Mouse (Mus musculus) MEL (cell line): ENCODE results near the gene Trmt6. TPM values are rescaled to one million over a fixed set of nuclear protein-coding genes. Genes with fewer than 3 reads are reported as not detected.
A peak's percentile ranks its signal among the peaks of the same experiment; 100 is the strongest.

Experiments used
- DNase-seq: peaks from one replicate; pipeline ENCODE4 v3.0.0; 2011; ENCODE audit warnings: low read depth, low spot score
- H3K27ac ChIP-seq: 2 replicates; pipeline ENCODE4 v1.5.1; 2012; ENCODE audit warnings: low read depth, mild to moderate bottlenecking, control low read depth, low read length, moderate library complexity; ENCODE audit not compliant: control insufficient read depth
- H3K27me3 ChIP-seq, 2 experiments: fragments of 150-350 bp in 1 of 2; sonication (generic) in 1 of 2; 2 replicates each; pipeline ENCODE4 v1.6.1; 2012; ENCODE audit warnings: low read length in 2 of 2, mild to moderate bottlenecking in 2 of 2, improper control_type of control experiment in 1 of 2, moderate library complexity in 1 of 2; ENCODE audit not compliant: insufficient read depth in 2 of 2, control insufficient read depth in 1 of 2
- H3K36me3 ChIP-seq, 2 experiments: 2 replicates each; pipeline ENCODE4 v1.6.1; 2012 to 2014; ENCODE audit warnings: low read length in 2 of 2, improper control_type of control experiment in 1 of 2, inconsistent platforms in 1 of 2, mild to moderate bottlenecking in 1 of 2; ENCODE audit not compliant: insufficient read depth in 2 of 2, control insufficient read depth in 1 of 2
- H3K4me1 ChIP-seq, 2 experiments: fragments of 150-350 bp in 1 of 2; sonication (generic) in 1 of 2; 2 replicates each; pipeline ENCODE4 v1.6.1; 2012; ENCODE audit warnings: low read length in 2 of 2, improper control_type of control experiment in 1 of 2, mild to moderate bottlenecking in 1 of 2; ENCODE audit not compliant: insufficient read depth in 2 of 2, control insufficient read depth in 1 of 2
- H3K4me3 ChIP-seq, 2 experiments: fragments of 150-350 bp in 1 of 2; sonication (generic) in 1 of 2; 2 replicates each; pipeline ENCODE4 v1.5.1; 2012; ENCODE audit warnings: low read depth in 2 of 2, low read length in 2 of 2, mild to moderate bottlenecking in 2 of 2, moderate library complexity in 2 of 2, control low read depth in 1 of 2, improper control_type of control experiment in 1 of 2; ENCODE audit not compliant: control insufficient read depth in 1 of 2, insufficient read depth in 1 of 2
- H3K79me2 ChIP-seq: 2 replicates; pipeline ENCODE4 v1.6.1; 2012; ENCODE audit warnings: mild to moderate bottlenecking, low read length, moderate library complexity; ENCODE audit not compliant: control insufficient read depth, poor library complexity, insufficient read depth
- H3K9ac ChIP-seq: 2 replicates; pipeline ENCODE4 v1.6.1; 2012; ENCODE audit warnings: low read depth, mild to moderate bottlenecking, control low read depth, low read length, moderate library complexity; ENCODE audit not compliant: control insufficient read depth, poor library complexity, severe bottlenecking
- H3K9me3 ChIP-seq: fragments of 150-350 bp; sonication (generic); replicated peaks from 2 replicates; pipeline ENCODE4 v1.6.1; 2012; ENCODE audit warnings: mild to moderate bottlenecking, low read length, improper control_type of control experiment, moderate library complexity; ENCODE audit not compliant: insufficient read depth
- CHD1 ChIP-seq: IDR thresholded peaks from 2 replicates; pipeline ENCODE4 v1.6.1; 2012; ENCODE audit warnings: low read depth, mild to moderate bottlenecking, inconsistent platforms, low read length, improper control_type of control experiment
- CHD2 ChIP-seq: IDR thresholded peaks from 2 replicates; pipeline ENCODE4 v1.6.1; 2011; ENCODE audit warnings: low read length, improper control_type of control experiment
- CTCF ChIP-seq, 3 experiments: IDR thresholded peaks in 2 of 3; conservative IDR thresholded peaks in 1 of 3; 2 replicates each; pipeline ENCODE4 v1.5.1; 2011 to 2012; ENCODE audit warnings: low read length in 3 of 3, low read depth in 2 of 3, mild to moderate bottlenecking in 2 of 3, improper control_type of control experiment in 1 of 3, inconsistent platforms in 1 of 3, mixed read lengths in 1 of 3, moderate library complexity in 1 of 3; ENCODE audit not compliant: control insufficient read depth in 1 of 3, insufficient read depth in 1 of 3, poor library complexity in 1 of 3, severe bottlenecking in 1 of 3
- ELF1 ChIP-seq: IDR thresholded peaks from 2 replicates; pipeline ENCODE4 v1.6.1; 2014; ENCODE audit warnings: low read depth, mild to moderate bottlenecking, inconsistent platforms, low read length, improper control_type of control experiment, moderate library complexity
- ETS1 ChIP-seq: IDR thresholded peaks from 2 replicates; pipeline ENCODE4 v1.6.1; 2012; ENCODE audit warnings: low read depth, mild to moderate bottlenecking, inconsistent platforms, low read length, improper control_type of control experiment, moderate library complexity
- GABPA ChIP-seq: IDR thresholded peaks from 2 replicates; pipeline ENCODE4 v1.6.1; 2012; ENCODE audit warnings: low read depth, mild to moderate bottlenecking, inconsistent platforms, low read length, improper control_type of control experiment, moderate library complexity
- GATA1 ChIP-seq: IDR thresholded peaks from 2 replicates; pipeline ENCODE4 v1.6.1; 2011; ENCODE audit warnings: low read depth, low read length, improper control_type of control experiment
- JUND ChIP-seq: IDR thresholded peaks from 2 replicates; pipeline ENCODE4 v1.6.1; 2011; ENCODE audit warnings: low read depth, mild to moderate bottlenecking, improper control_type of control experiment, low read length
- MAFK ChIP-seq: IDR thresholded peaks from 2 replicates; pipeline ENCODE4 v1.6.1; 2011; ENCODE audit warnings: low read depth, mild to moderate bottlenecking, low read length, improper control_type of control experiment, borderline replicate concordance
- MAZ ChIP-seq: IDR thresholded peaks from 2 replicates; pipeline ENCODE4 v1.6.1; 2012; ENCODE audit warnings: low read depth, mild to moderate bottlenecking, inconsistent platforms, low read length, improper control_type of control experiment
- MEF2A ChIP-seq: IDR thresholded peaks from 2 replicates; pipeline ENCODE4 v1.6.1; 2014; ENCODE audit warnings: low read depth, mild to moderate bottlenecking, inconsistent platforms, low read length, improper control_type of control experiment; ENCODE audit not compliant: poor library complexity, insufficient replicate concordance, severe bottlenecking; ENCODE audit errors: extremely low read depth
- MYC ChIP-seq: IDR thresholded peaks from 2 replicates; pipeline ENCODE4 v1.6.1; 2011; ENCODE audit warnings: low read depth, mild to moderate bottlenecking, low read length, improper control_type of control experiment, moderate library complexity
- NELFE ChIP-seq: IDR thresholded peaks from 2 replicates; pipeline ENCODE4 v1.6.1; 2011; ENCODE audit warnings: low read depth, low read length, improper control_type of control experiment
- NRF1 ChIP-seq: IDR thresholded peaks from 2 replicates; pipeline ENCODE4 v1.6.1; 2014; ENCODE audit warnings: low read depth, mild to moderate bottlenecking, inconsistent platforms, low read length, improper control_type of control experiment, moderate library complexity; ENCODE audit not compliant: poor library complexity, insufficient read depth, severe bottlenecking
- POLR2A ChIP-seq, 2 experiments: IDR thresholded peaks; 2 replicates each; pipeline ENCODE4 v1.6.1; 2011 to 2012; ENCODE audit warnings: low read length in 2 of 2, mild to moderate bottlenecking in 2 of 2, control low read depth in 1 of 2, improper control_type of control experiment in 1 of 2, low read depth in 1 of 2, moderate library complexity in 1 of 2; ENCODE audit not compliant: control insufficient read depth in 1 of 2, insufficient read depth in 1 of 2, poor library complexity in 1 of 2
- RAD21 ChIP-seq: IDR thresholded peaks from 2 replicates; pipeline ENCODE4 v1.6.1; 2011; ENCODE audit warnings: mild to moderate bottlenecking, low read depth, low read length, improper control_type of control experiment
- SIN3A ChIP-seq: IDR thresholded peaks from 2 replicates; pipeline ENCODE4 v1.6.1; 2012; ENCODE audit warnings: low read length, improper control_type of control experiment, inconsistent platforms
- SMC3 ChIP-seq: IDR thresholded peaks from 2 replicates; pipeline ENCODE4 v1.6.1; 2011; ENCODE audit warnings: low read depth, low read length, improper control_type of control experiment
- TBP ChIP-seq: IDR thresholded peaks from 2 replicates; pipeline ENCODE4 v1.8.0; 2011; ENCODE audit warnings: low read depth, low read length, improper control_type of control experiment
- USF1 ChIP-seq: IDR thresholded peaks from 2 replicates; pipeline ENCODE4 v1.6.1; 2014; ENCODE audit warnings: low read depth, mild to moderate bottlenecking, inconsistent platforms, low read length, improper control_type of control experiment, moderate library complexity
- USF2 ChIP-seq, 2 experiments: IDR thresholded peaks; 2 replicates each; pipeline ENCODE4 v1.6.1; 2011 to 2012; ENCODE audit warnings: improper control_type of control experiment in 2 of 2, low read length in 2 of 2, borderline replicate concordance in 1 of 2, inconsistent platforms in 1 of 2, low read depth in 1 of 2, mild to moderate bottlenecking in 1 of 2; ENCODE audit not compliant: insufficient read depth in 1 of 2
- ZKSCAN1 ChIP-seq: IDR thresholded peaks from 2 replicates; pipeline ENCODE4 v1.6.1; 2012; ENCODE audit warnings: low read depth, mild to moderate bottlenecking, inconsistent platforms, low read length, improper control_type of control experiment, moderate library complexity
- ZMIZ1 ChIP-seq: IDR thresholded peaks from 2 replicates; pipeline ENCODE4 v1.6.1; 2012; ENCODE audit warnings: low read depth, mild to moderate bottlenecking, inconsistent platforms, low read length, improper control_type of control experiment, moderate library complexity
- ZNF384 ChIP-seq: IDR thresholded peaks from 2 replicates; pipeline ENCODE4 v1.6.1; 2012; ENCODE audit warnings: low read depth, mild to moderate bottlenecking, inconsistent platforms, low read length, improper control_type of control experiment
- polyA plus RNA-seq, 2 experiments: library from polyadenylated mRNA; stranded (reverse) in 1 of 2; unstranded in 1 of 2; fragments of >175 nt in 1 of 2; fragments of >200 nt in 1 of 2; gene quantifications; 2 replicates each; pipeline versions ENCODE4 v1.2.1 to v1.2.4; 2012; ENCODE audit warnings: low replicate concordance in 2 of 2, low read depth in 1 of 2; ENCODE audit not compliant: insufficient read length in 2 of 2, insufficient read depth in 1 of 2, missing spikeins in 1 of 2
- total RNA-seq: library from RNA; depleted of rRNA; stranded (reverse); fragments of 300-350 nt; gene quantifications from 2 replicates; pipeline ENCODE4 v1.2.3, GENCODE M21; 2012

The Trmt6 gene
- total and polyA plus RNA-seq, 3 experiments, result 53.6 to 64.1 TPM; not detected in 1

- no peak overlapping the region for H3K27ac ChIP-seq
- H3K36me3 ChIP-seq, result peaks cover 0 to 5% of the 10 kb centered on the region in 2 experiments; a peak in 2 of 4 replicates
- H3K4me3 ChIP-seq, result no peak overlapping the region
- no peak overlapping the region for H3K9ac ChIP-seq
- TF ChIP-seq JUND (no peak), MAZ (no peak), MEF2A (no peak), ZMIZ1 (no peak), CHD2 (no peak), SIN3A (no peak), MAFK (no peak), ZKSCAN1 (no peak), GABPA (no peak), ELF1 (no peak), MYC (no peak), NRF1 (no peak), ETS1 (no peak), CTCF (IDR thresholded peaks at IDR 0.05 in 2 of 3, conservative IDR thresholded peaks at IDR 0.05 in 1 of 3; ENCODE audit: control insufficient read depth in 1 of 3, insufficient read depth in 1 of 3, low read depth in 2 of 3, low read length in 3 of 3, poor library complexity in 1 of 3, severe bottlenecking in 1 of 3) (no peak), CHD1 (no peak)
- TF ChIP-seq, all 39 proteins: peak for 0
- Histone ChIP-seq H3K79me2 (no peaks in the 10 kb centered on the region), H3K9me3 (no peaks in the 10 kb centered on the region), H3K27me3 (no peaks in the 10 kb centered on the region), H3K4me1 (no peaks in the 10 kb centered on the region)
- DNase-seq, result no peak
Observed at GRCm38 (mm10) chr2:132841071-132841470, 25.2 kb upstream of the Trmt6 start.

DNA sequence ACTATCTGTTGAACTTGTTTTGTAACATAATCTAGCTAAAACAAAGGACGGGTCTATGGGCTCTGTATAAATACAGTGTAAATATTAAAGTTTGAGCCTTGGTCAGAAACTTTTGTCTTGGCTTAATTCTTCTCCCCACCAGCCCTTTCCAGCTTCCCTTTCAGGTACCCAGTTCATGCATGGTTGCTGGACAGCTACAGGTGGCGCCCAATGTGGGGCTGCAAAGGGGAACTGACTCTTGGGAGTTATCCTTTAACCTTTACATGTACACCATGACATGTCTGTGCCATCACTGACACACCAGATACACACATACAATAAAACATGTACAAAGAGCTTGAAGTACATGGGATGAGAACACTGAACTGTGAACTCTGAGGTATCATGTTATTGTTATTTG lies 12.9 kb downstream of the Trmt6 start:
- Histone ChIP-seq H3K4me3 (no peak overlapping the region), H3K4me1 (no peaks in the 10 kb centered on the region), H3K79me2 (no peaks in the 10 kb centered on the region), H3K36me3 (peaks cover 0 to 19% of the 10 kb centered on the region in 2 experiments; a peak in 2 of 4 replicates), H3K27ac (no peak overlapping the region), H3K27me3 (no peaks in the 10 kb centered on the region), H3K9ac (no peak overlapping the region), H3K9me3 (no peaks in the 10 kb centered on the region)
- peak; percentile 28 for DNase-seq
- TF ChIP-seq MEF2A, result no peak
- no peak for TF ChIP-seq SMC3
- no peak for TF ChIP-seq USF1
- no peak for TF ChIP-seq RAD21
- TF ChIP-seq ZMIZ1, result no peak
- TF ChIP-seq ZNF384, result no peak
- TF ChIP-seq ETS1, result no peak
- no peak for TF ChIP-seq MAFK
- TF ChIP-seq USF2 (IDR thresholded peaks at IDR 0.05; ENCODE audit: borderline replicate concordance in 1 of 2, insufficient read depth in 1 of 2, low read depth in 1 of 2, low read length in 2 of 2), result no peak
- no peak for TF ChIP-seq GATA1
- no peak for TF ChIP-seq NELFE
- no peak for TF ChIP-seq TBP
- no peak for TF ChIP-seq POLR2A (IDR thresholded peaks at IDR 0.05; ENCODE audit: control insufficient read depth in 1 of 2, insufficient read depth in 1 of 2, low read depth in 1 of 2, low read length in 2 of 2, poor library complexity in 1 of 2)
